Mouse (Mus musculus) intestine, postnatal 0 days (tissue): ENCODE data around the gene Ubxn11. TPM values are rescaled to one million over a fixed set of nuclear protein-coding genes. Genes with fewer than 3 reads are reported as not detected.

Source experiments
- ATAC-seq: fragments of 200-750 bp; cut with Nextera tagmentation; 2 replicates; pipeline ENCODE4 v1.8.0; 2017; ENCODE audit warnings: mild to moderate bottlenecking, moderate TSS enrichment, moderate library complexity
- H3K27ac ChIP-seq: fragments of 300-500 bp; sonication (generic); 2 replicates; pipeline ENCODE4 v1.5.1; 2014; ENCODE audit warnings: mild to moderate bottlenecking, low read depth, low read length, moderate library complexity
- H3K27me3 ChIP-seq: fragments of 300-500 bp; sonication (generic); replicated peaks from 2 replicates; pipeline ENCODE4 v1.6.1; 2014; ENCODE audit warnings: low read length, mixed read lengths; ENCODE audit not compliant: control insufficient read depth, insufficient read depth
- H3K36me3 ChIP-seq: fragments of 300-500 bp; sonication (generic); 2 replicates; pipeline ENCODE4 v1.6.1; 2014; ENCODE audit warnings: mild to moderate bottlenecking, moderate library complexity; ENCODE audit not compliant: control insufficient read depth, insufficient read depth
- H3K4me1 ChIP-seq: fragments of 300-500 bp; sonication (generic); replicated peaks from 2 replicates; pipeline ENCODE4 v1.6.1; 2014; ENCODE audit warnings: antibody characterized with exemption, low read length, mixed read lengths; ENCODE audit not compliant: control insufficient read depth, insufficient read depth
- H3K4me2 ChIP-seq: fragments of 300-500 bp; sonication (generic); replicated peaks from 2 replicates; pipeline ENCODE4 v1.6.1; 2014; ENCODE audit warnings: low read depth, mild to moderate bottlenecking, moderate library complexity
- H3K4me3 ChIP-seq: fragments of 300-500 bp; sonication (generic); 2 replicates; pipeline ENCODE4 v1.5.1; 2014; ENCODE audit warnings: low read depth, low read length
- H3K9ac ChIP-seq: fragments of 300-500 bp; sonication (generic); 2 replicates; pipeline ENCODE4 v1.6.1; 2014; ENCODE audit warnings: mild to moderate bottlenecking, low read depth, low read length
- H3K9me3 ChIP-seq: fragments of 300-500 bp; sonication (generic); 2 replicates; pipeline ENCODE4 v1.6.1; 2016; ENCODE audit warnings: mixed run types; ENCODE audit not compliant: control insufficient read depth
- CTCF ChIP-seq: sonication (generic); IDR thresholded peaks from 2 replicates; pipeline ENCODE4 v1.5.1; 2016; ENCODE audit warnings: low read depth, mild to moderate bottlenecking, control low read depth, antibody characterized with exemption, moderate library complexity
- WGBS: fragments of 180-500 bp; shearing (Covaris S2); extraction: QIAGEN DNeasy Blood & Tissue Kit; methylation state at CpG from one replicate; pipeline ENCODE4 v1.1.7; 2014; 5-methylcytosine and 5-hydroxymethylcytosine counted together
- polyA plus RNA-seq: library from polyadenylated mRNA; unstranded; fragments of >200 nt; fragmentation: Nextera tagmentation; extraction: Ambion mirVana; gene quantifications from 2 replicates; pipeline ENCODE4 v1.2.1, GENCODE M21; 2015

Ubxn11 gene
- polyA plus RNA-seq, 1 experiment from 2014 or later, result 1.5 TPM

- H3K36me3 ChIP-seq, result peaks cover 4% of the 10 kb centered on the region; the same call in 1 of the 2 replicates
- H3K9me3 ChIP-seq, result no peaks in the 10 kb centered on the region
- no peaks in the 10 kb centered on the region for H3K27me3 ChIP-seq
- H3K4me3 ChIP-seq, result peak within 1 kb of the TSS; percentile 86
- no peak for TF ChIP-seq CTCF
- peaks cover 13% of the 10 kb centered on the region; the same call in 1 of the 2 replicates for H3K4me1 ChIP-seq
- H3K27ac ChIP-seq, result peak within 1 kb of the TSS; percentile 82
- ATAC-seq, result peak; percentile 85
- WGBS, result under 1% methylated on average over 48 of the region's 50 CpGs
- H3K4me2 ChIP-seq, result peak within 1 kb of the TSS; percentile 90
- peak within 1 kb of the TSS; percentile 83 for H3K9ac ChIP-seq
These were observed 26.0 kb downstream of the Ubxn11 start, which contains the start of gene Sh3bgrl3 for GRCm38 (mm10) chr4:134128221-134128982. Gene Sh3bgrl3, minus strand, starts transcription at chr4:134128789.

GRCm38 (mm10) chr4:134128983-134129362, 26.6 kb downstream of the Ubxn11 start:
- peak overlapping the region; percentile 82 for H3K27ac ChIP-seq
- no peaks in the 10 kb centered on the region for H3K9me3 ChIP-seq
- peak; percentile 58 for ATAC-seq
- WGBS, result under 1% methylated on average over 14 of the region's 14 CpGs
- peak overlapping the region; percentile 90 for H3K4me2 ChIP-seq
- H3K4me3 ChIP-seq, result peak overlapping the region; percentile 86
- no peaks in the 10 kb centered on the region for H3K27me3 ChIP-seq
- H3K4me1 ChIP-seq, result peaks cover 13% of the 10 kb centered on the region; the same call in 1 of the 2 replicates
- peaks cover 7% of the 10 kb centered on the region; the same call in 1 of the 2 replicates for H3K36me3 ChIP-seq
- no peak for TF ChIP-seq CTCF
- peak overlapping the region; percentile 83 for H3K9ac ChIP-seq

- Histone ChIP-seq H3K36me3 (peaks cover 10% of the 10 kb centered on the region; the same call in 1 of the 2 replicates), H3K4me3 (peak overlapping the region; percentile 86), H3K9ac (peak overlapping the region; percentile 83), H3K4me1 (peaks cover 13% of the 10 kb centered on the region; the same call in 1 of the 2 replicates), H3K4me2 (peak overlapping the region; percentile 90), H3K27ac (peak overlapping the region; percentile 82), H3K9me3 (no peaks in the 10 kb centered on the region), H3K27me3 (no peaks in the 10 kb centered on the region)
- ATAC-seq, result no peak
- TF ChIP-seq CTCF, result no peak
- WGBS, result 44% methylated on average over 6 of the region's 6 CpGs
These were observed 27.1 kb downstream of the Ubxn11 start for GRCm38 (mm10) chr4:134129482-134129881.

GRCm38 (mm10) chr4:134132117-134132516, 29.7 kb downstream of the Ubxn11 start:
- TF ChIP-seq CTCF, result no peak
- H3K9me3 ChIP-seq, result no peaks in the 10 kb centered on the region
- WGBS, result 65% methylated on average over 3 of the region's 3 CpGs

DNA sequence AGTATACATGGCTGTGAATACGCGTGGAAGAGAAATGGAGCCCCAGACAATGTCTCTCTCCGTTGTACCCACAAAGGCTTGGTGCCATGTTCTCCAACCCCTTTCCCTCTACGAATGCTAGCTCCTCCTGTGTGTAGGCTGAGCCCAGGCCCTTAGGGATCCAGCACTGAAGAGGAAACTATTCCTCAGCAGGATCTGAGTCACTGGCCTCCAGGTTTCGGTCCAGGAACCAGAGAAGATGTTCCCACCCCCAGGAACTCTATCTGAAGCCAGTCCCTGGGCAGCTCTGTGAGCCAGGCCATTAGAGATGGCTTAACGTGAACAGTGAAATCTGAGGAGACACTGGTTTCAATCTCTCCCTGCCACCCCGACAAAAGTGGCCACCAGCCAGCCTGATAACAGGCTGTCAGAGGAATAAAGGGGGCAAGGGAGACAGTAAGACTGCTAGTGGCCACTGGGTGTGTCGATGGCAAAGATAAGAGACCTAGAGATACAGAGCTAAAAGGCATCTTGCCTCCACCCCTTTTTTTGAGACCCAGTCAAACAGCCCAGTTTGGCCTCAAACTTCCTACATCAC, 30.2 kb downstream of the Ubxn11 start:
- Histone ChIP-seq H3K9me3 (no peaks in the 10 kb centered on the region), H3K4me1 (peaks cover 13% of the 10 kb centered on the region; the same call in 1 of the 2 replicates), H3K9ac (no peak overlapping the region), H3K27ac (no peak overlapping the region), H3K36me3 (peaks cover 10% of the 10 kb centered on the region; the same call in 1 of the 2 replicates), H3K4me2 (no peak overlapping the region), H3K4me3 (no peak overlapping the region), H3K27me3 (no peaks in the 10 kb centered on the region)
- ATAC-seq, result no peak
- TF ChIP-seq CTCF, result no peak
- WGBS, result 61% methylated on average over 8 of the region's 8 CpGs

More at GRCm38 (mm10) chr4:134132117-134132516, 29.7 kb downstream of the Ubxn11 start:
- H3K36me3 ChIP-seq, result peaks cover 10% of the 10 kb centered on the region; the same call in 1 of the 2 replicates
- no peak for ATAC-seq
- no peak overlapping the region for H3K9ac ChIP-seq
- no peak overlapping the region for H3K27ac ChIP-seq
- H3K4me3 ChIP-seq, result no peak overlapping the region
- peaks cover 13% of the 10 kb centered on the region; the same call in 1 of the 2 replicates for H3K4me1 ChIP-seq
- no peaks in the 10 kb centered on the region for H3K27me3 ChIP-seq
- H3K4me2 ChIP-seq, result no peak overlapping the region

DNA sequence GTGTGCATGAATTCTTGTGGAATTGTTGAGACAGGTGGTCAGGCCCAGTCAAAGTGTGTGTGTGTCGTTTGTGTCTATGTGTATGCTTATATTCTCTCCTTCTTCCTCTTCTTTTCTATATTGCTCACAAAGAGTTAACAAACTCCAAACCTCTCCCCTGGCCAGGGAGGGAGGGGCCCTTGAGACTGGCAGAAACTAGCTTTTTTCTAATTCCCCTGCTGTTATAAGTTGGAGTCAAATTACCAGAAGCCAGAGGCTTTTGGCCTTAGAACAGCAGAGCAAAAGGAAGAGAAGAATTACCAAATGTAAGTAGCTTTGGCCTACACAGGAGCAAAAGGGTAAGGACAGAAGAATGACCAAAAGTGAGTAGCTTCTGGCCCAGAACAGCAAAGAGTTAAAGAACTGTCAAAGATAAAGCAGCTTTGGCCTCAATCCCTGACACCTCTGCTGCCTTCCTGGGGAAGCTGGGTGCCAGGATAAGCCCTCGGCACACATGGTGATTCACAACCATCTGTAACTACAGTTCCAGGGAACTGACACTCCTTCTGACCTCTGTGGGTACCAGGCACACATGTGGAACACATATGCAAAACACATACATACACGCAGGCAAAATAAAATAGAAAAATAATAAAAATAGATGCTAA, 34.0 kb downstream of the Ubxn11 start:
- peaks cover 10% of the 10 kb centered on the region; the same call in 1 of the 2 replicates for H3K36me3 ChIP-seq
- no peak overlapping the region for H3K4me2 ChIP-seq
- no peak overlapping the region for H3K9ac ChIP-seq
- H3K9me3 ChIP-seq, result no peaks in the 10 kb centered on the region
- no peak overlapping the region for H3K4me3 ChIP-seq
- no peaks in the 10 kb centered on the region for H3K27me3 ChIP-seq
- TF ChIP-seq CTCF, result no peak
- ATAC-seq, result no peak
- WGBS, result 59% methylated on average over 3 of the region's 3 CpGs
- no peak overlapping the region for H3K27ac ChIP-seq
- no peaks in the 10 kb centered on the region; the same call in 1 of the 2 replicates for H3K4me1 ChIP-seq
